Mouse (Mus musculus) kidney, embryonic 14.5 days (tissue): Measurements from ENCODE around the gene Itsn1. TPM values are rescaled to one million over a fixed set of nuclear protein-coding genes. Genes with fewer than 3 reads are reported as not detected.

Experiments used
- ATAC-seq: fragments of 200-750 bp; cut with Nextera tagmentation; 2 replicates; pipeline ENCODE4 v1.8.0; 2017; ENCODE audit warnings: moderate number of reproducible peaks, mild to moderate bottlenecking, moderate TSS enrichment, moderate library complexity; ENCODE audit not compliant: low FRiP score, low TSS enrichment
- H3K27ac ChIP-seq: fragments of 300-500 bp; sonication (generic); 2 replicates; pipeline ENCODE4 v1.5.1; 2014; ENCODE audit warnings: low read depth, mild to moderate bottlenecking, low read length, moderate library complexity, mixed read lengths
- H3K27me3 ChIP-seq: fragments of 300-500 bp; sonication (generic); 2 replicates; pipeline ENCODE4 v1.6.1; 2014; ENCODE audit warnings: mild to moderate bottlenecking, low read length; ENCODE audit not compliant: control insufficient read depth, insufficient read depth
- H3K36me3 ChIP-seq: fragments of 300-500 bp; sonication (generic); 2 replicates; pipeline ENCODE4 v1.6.1; 2014; ENCODE audit warnings: low read length, mixed read lengths; ENCODE audit not compliant: control insufficient read depth, insufficient read depth
- H3K4me1 ChIP-seq: fragments of 300-500 bp; sonication (generic); 2 replicates; pipeline ENCODE4 v1.6.1; 2014; ENCODE audit warnings: low read length, mixed read lengths; ENCODE audit not compliant: control insufficient read depth, insufficient read depth
- H3K4me2 ChIP-seq: fragments of 300-500 bp; sonication (generic); replicated peaks from 2 replicates; pipeline ENCODE4 v1.6.1; 2014; ENCODE audit warnings: low read depth, mild to moderate bottlenecking, low read length
- H3K4me3 ChIP-seq: fragments of 300-500 bp; sonication (generic); 2 replicates; pipeline ENCODE4 v1.5.1; 2014; ENCODE audit warnings: mild to moderate bottlenecking, low read length
- H3K9ac ChIP-seq: fragments of 300-500 bp; sonication (generic); 2 replicates; pipeline ENCODE4 v1.6.1; 2014; ENCODE audit warnings: low read depth, mild to moderate bottlenecking, low read length, moderate library complexity
- H3K9me3 ChIP-seq: fragments of 300-500 bp; sonication (generic); 2 replicates; pipeline ENCODE4 v1.6.1; 2016; ENCODE audit warnings: low read length; ENCODE audit not compliant: control insufficient read depth
- WGBS: fragments of 180-500 bp; shearing (Covaris S2); extraction: QIAGEN DNeasy Blood & Tissue Kit; methylation state at CpG from one replicate; pipeline ENCODE4 v1.1.7; 2014; 5-methylcytosine and 5-hydroxymethylcytosine counted together
- polyA plus RNA-seq: library from polyadenylated mRNA; unstranded; fragments of >200 nt; fragmentation: Nextera tagmentation; extraction: Ambion mirVana; gene quantifications from 2 replicates; pipeline ENCODE4 v1.2.1, GENCODE M21; 2014

The Itsn1 gene
- polyA plus RNA-seq, 1 experiment from 2014 or later = 27.7 TPM

DNA sequence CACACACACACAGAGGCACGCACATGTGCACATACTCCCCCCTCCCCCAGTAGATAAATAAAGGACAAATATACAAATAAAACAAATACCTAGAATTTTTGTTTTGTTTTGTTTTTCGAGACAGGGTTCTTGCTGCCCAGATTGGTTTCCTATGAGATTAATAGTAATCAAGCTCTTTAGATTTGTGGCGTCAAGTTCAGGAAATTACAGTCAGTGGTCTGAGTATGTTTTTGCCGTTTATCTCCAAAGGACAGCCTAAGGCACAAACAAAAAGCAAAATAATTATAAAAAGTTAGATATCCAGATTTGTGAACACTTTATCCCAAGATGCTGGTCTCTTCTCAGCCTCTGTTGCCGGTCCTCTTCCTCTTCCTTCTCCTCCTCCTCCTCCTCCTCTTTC is 104.0 kb downstream of the Itsn1 start:
- peaks cover 11% of the 10 kb centered on the region; the same call in 1 of the 2 replicates for H3K36me3 ChIP-seq
- H3K4me1 ChIP-seq = no peaks in the 10 kb centered on the region
- no peaks in the 10 kb centered on the region for H3K27me3 ChIP-seq
- no peak for ATAC-seq
- H3K9ac ChIP-seq = no peak overlapping the region
- no peak overlapping the region for H3K4me3 ChIP-seq
- no peak overlapping the region for H3K4me2 ChIP-seq
- H3K9me3 ChIP-seq = no peaks in the 10 kb centered on the region
- WGBS = 60% methylated on average over 5 of the region's 5 CpGs
- no peak overlapping the region for H3K27ac ChIP-seq

DNA sequence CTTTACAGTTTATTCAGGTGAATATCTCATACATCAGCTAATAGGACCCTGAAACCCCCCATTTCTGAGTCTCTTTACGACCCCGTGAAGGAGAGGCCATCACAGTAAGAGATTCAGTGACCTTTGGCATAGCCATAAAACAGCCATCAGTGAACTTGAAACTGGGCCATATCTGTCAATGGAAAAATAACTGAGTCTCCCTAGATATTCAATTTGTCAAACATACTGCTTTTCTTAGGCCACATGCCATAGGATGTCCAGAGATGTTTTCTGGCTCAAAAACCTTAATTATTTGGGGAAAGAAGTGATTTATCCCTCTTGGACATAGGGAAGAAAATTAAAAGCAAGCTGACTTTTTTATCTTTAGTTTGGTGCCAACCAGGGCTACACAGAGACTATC is 104.5 kb downstream of the Itsn1 start:
- no peak for ATAC-seq

DNA sequence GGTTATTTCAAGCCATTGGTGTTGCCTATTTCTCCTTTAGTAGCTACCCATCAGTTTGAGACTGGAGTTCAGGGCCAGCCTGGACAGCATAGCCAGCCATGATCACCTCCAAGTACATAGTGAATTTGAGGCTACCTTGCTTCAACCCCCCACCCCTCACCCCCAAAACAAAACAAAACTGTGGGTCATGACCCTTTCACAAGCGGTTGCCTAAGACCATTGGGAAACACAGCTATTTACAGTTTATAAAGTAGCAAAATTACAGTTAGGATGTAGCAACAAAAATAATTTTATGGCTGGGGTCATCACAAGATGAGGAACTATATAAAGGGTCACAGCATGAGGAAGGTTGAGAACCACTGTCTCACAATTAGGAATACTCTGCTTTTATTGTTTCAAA is 104.9 kb downstream of the Itsn1 start:
- H3K4me3 ChIP-seq = no peak overlapping the region
- WGBS = 66% methylated on average over 1 of the region's 1 CpGs
- H3K9ac ChIP-seq = no peak overlapping the region
- no peaks in the 10 kb centered on the region for H3K4me1 ChIP-seq
- H3K36me3 ChIP-seq = peaks cover 4% of the 10 kb centered on the region; the same call in 1 of the 2 replicates
- ATAC-seq = no peak
- no peak overlapping the region for H3K4me2 ChIP-seq
- no peaks in the 10 kb centered on the region for H3K9me3 ChIP-seq
- no peak overlapping the region for H3K27ac ChIP-seq
- H3K27me3 ChIP-seq = no peaks in the 10 kb centered on the region

More for the DNA sequence above, 104.5 kb downstream of the Itsn1 start:
- Histone ChIP-seq H3K36me3 (peaks cover 6% of the 10 kb centered on the region; the same call in 1 of the 2 replicates), H3K4me1 (no peaks in the 10 kb centered on the region), H3K4me2 (no peak overlapping the region), H3K27me3 (no peaks in the 10 kb centered on the region), H3K4me3 (no peak overlapping the region), H3K27ac (no peak overlapping the region), H3K9ac (no peak overlapping the region), H3K9me3 (no peaks in the 10 kb centered on the region)
- 38% methylated on average over 2 of the region's 2 CpGs for WGBS

DNA sequence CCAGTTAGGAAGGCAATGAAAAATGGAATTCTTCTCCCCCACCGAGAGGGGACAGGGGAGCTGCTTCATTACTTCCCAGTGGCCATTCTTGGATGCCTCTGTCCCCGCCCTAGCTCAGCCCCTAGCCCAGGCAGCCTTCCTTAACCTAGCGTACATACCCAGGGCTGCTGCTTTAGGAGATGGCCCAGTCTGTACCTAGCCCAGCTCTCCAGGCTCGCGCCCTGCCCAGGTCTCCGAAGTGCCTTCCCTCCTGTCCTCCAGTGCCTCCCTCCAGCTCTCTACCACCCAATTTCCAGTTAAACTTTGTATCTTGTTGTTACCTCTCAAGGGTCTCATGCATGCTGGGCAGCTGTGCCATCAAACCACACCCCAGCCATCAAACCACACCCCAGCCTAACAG is 106.7 kb downstream of the Itsn1 start:
- Histone ChIP-seq H3K9ac (no peak overlapping the region), H3K36me3 (peaks cover 4% of the 10 kb centered on the region; the same call in 1 of the 2 replicates), H3K4me3 (no peak overlapping the region), H3K27me3 (no peaks in the 10 kb centered on the region), H3K27ac (no peak overlapping the region), H3K4me2 (no peak overlapping the region), H3K9me3 (no peaks in the 10 kb centered on the region), H3K4me1 (peaks cover 13% of the 10 kb centered on the region; the same call in 1 of the 2 replicates)
- WGBS = 84% methylated on average over 6 of the region's 6 CpGs
- ATAC-seq = no peak

DNA sequence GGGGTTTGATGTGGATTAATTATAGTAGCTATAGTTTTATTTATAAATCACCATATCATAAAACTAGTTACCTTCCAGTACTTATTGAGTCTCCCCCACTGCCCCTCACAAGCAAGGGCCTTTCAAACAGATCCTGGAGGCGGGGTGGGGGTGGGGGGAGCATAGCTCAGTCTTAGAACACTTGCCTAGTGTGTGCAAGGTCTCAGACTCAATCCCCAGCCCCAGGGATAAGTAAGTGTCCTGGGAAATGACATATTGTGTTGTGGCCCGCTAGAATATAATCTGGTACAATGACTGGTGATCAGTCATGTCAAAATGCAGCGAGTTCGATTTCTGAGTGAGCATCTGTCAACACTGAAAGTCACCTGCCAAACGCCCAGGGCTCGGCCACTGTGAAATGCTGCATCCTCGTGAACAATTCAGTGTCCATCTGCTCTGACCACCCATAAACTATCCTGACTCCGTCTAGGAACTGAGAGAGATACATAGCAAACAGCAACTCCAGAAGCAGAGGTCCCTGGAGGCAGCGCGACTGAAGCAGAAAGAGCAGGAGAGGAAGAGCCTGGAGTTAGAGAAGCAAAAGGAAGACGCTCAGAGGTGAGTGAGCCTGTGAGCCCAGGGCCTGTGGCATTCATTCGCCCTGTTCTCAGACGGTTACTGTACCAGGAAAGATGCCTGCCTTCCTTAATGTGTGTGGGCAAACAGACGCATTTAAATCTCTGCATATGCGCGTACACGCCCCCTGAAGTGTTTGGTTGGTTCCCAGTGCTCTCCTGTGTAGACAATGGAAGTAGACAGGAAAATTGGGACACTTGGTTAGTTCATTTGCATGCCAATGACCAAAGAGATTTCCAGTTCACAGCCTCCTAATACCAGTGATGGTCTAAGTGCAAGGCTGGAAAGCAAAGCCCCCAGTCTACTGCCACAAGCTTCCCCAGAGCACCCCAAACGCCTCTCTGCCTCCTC is 107.8 kb downstream of the Itsn1 start:
- H3K9me3 ChIP-seq = no peaks in the 10 kb centered on the region
- ATAC-seq = no peak
- H3K36me3 ChIP-seq = peaks cover 8% of the 10 kb centered on the region; the same call in 1 of the 2 replicates
- H3K27me3 ChIP-seq = no peaks in the 10 kb centered on the region
- H3K27ac ChIP-seq = no peak overlapping the region
- WGBS = 78% methylated on average over 18 of the region's 18 CpGs
- H3K4me2 ChIP-seq = no peak overlapping the region
- no peak overlapping the region for H3K4me3 ChIP-seq
- peaks cover 14% of the 10 kb centered on the region; the same call in 1 of the 2 replicates for H3K4me1 ChIP-seq
- H3K9ac ChIP-seq = no peak overlapping the region

DNA sequence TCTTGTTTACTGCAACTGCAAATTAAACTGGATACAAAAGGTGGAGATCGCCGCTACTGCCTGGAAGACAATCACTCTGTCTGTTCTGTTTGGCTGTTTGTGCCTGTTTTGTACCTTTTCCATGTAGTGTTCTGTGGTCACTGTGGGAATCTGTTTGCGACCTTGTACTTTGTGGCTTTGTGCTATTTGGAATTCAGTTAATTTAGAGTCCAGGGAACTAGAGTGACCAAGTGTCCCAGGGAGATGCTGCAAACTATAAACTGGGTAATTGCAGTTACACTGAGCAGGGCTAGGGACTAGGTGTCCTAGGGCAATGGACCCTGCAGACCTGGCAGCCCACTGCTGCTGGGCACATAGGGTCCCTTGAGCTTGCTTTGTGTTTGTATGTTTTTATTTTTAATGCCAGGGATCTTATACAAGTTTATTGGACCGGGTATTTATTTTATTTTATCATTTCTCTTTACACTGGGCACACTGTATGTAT is 108.5 kb downstream of the Itsn1 start:
- ATAC-seq = no peak
- peaks cover 14% of the 10 kb centered on the region; the same call in 1 of the 2 replicates for H3K4me1 ChIP-seq

DNA sequence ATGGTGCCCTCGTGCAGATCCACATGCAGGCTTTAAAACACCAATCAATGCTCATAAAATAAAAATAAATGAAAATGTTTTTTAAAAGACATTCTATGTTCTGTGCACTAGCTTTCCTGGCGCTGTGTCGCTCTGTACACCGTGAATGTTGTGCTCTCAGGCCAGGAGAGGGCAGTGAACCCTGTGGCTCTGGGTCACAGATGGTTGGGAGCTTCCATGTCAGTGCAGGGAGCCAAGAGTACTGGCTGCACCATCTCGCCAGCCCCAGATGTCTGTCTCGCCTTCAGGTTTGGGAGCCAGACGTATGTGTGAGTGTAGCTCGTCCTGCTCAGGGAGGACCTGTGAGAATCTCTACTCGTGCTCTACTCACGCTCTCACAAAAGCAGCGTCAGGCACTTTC is 109.7 kb downstream of the Itsn1 start:
- Histone ChIP-seq H3K9me3 (no peaks in the 10 kb centered on the region), H3K4me3 (no peak overlapping the region), H3K4me1 (peaks cover 14% of the 10 kb centered on the region; the same call in 1 of the 2 replicates), H3K27ac (no peak overlapping the region), H3K27me3 (no peaks in the 10 kb centered on the region), H3K4me2 (no peak overlapping the region), H3K9ac (no peak overlapping the region), H3K36me3 (peaks cover 15% of the 10 kb centered on the region; the same call in 1 of the 2 replicates)
- no peak for ATAC-seq
- WGBS = 67% methylated on average over 11 of the region's 11 CpGs

More for the DNA sequence above, 108.5 kb downstream of the Itsn1 start:
- Histone ChIP-seq H3K4me2 (no peak overlapping the region), H3K36me3 (peaks cover 11% of the 10 kb centered on the region; the same call in 1 of the 2 replicates), H3K9me3 (no peaks in the 10 kb centered on the region), H3K4me3 (no peak overlapping the region), H3K9ac (no peak overlapping the region), H3K27ac (no peak overlapping the region), H3K27me3 (no peaks in the 10 kb centered on the region)
- WGBS = 90% methylated on average over 4 of the region's 4 CpGs

DNA sequence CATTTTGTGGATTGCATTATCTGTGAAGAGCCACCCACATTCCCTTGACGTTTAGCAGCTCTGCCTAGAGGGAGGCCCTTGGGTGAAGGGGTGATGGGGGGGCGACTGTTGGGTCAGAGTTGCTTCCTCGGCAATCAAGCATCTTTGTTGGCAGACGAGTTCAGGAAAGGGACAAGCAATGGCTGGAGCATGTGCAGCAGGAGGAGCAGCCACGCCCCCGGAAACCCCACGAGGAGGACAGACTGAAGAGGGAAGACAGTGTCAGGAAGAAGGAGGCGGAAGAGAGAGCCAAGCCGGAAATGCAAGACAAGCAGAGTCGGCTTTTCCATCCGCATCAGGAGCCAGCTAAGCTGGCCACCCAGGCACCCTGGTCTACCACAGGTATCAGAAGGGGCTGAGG is 110.4 kb downstream of the Itsn1 start:
- no peaks in the 10 kb centered on the region for H3K9me3 ChIP-seq
- H3K4me2 ChIP-seq = no peak overlapping the region
- H3K27me3 ChIP-seq = no peaks in the 10 kb centered on the region
- peaks cover 15% of the 10 kb centered on the region; the same call in 1 of the 2 replicates for H3K36me3 ChIP-seq
- H3K4me1 ChIP-seq = peaks cover 14% of the 10 kb centered on the region; the same call in 1 of the 2 replicates
- H3K9ac ChIP-seq = no peak overlapping the region
- no peak overlapping the region for H3K4me3 ChIP-seq
- peak; percentile 44 for ATAC-seq
- WGBS = 30% methylated on average over 11 of the region's 11 CpGs
- H3K27ac ChIP-seq = no peak overlapping the region
